Mouse (Mus musculus): Measurements from ENCODE around the gene Slc39a11.
A peak's percentile ranks its signal among the peaks of the same experiment; 100 is the strongest.
"Not testable (repeated sequence)": the region's sequence is repeated elsewhere in the genome, so short reads cannot be mapped to it uniquely, and the experiment has no call there.

Slc39a11 gene

GRCm38 (mm10) chr11:113667704-113668103 lies 17.8 kb upstream of the Slc39a11 start:
- no peak for DNase-seq (ENCODE audit: low read depth)

GRCm38 (mm10) chr11:113667122-113667521 lies 17.2 kb upstream of the Slc39a11 start:
- no peak for DNase-seq (ENCODE audit: low read depth)

- peak; percentile 51 for DNase-seq (ENCODE audit: low read depth)
Observed at GRCm38 (mm10) chr11:113666648-113667047, 16.8 kb upstream of the Slc39a11 start.

GRCm38 (mm10) chr11:113666205-113666604 lies 16.3 kb upstream of the Slc39a11 start:
- no peak for DNase-seq (ENCODE audit: low read depth)

- no peak for DNase-seq (ENCODE audit: low read depth)
Observed at GRCm38 (mm10) chr11:113664279-113664678, 14.4 kb upstream of the Slc39a11 start.

GRCm38 (mm10) chr11:113661835-113662351 lies 12.0 kb upstream of the Slc39a11 start:
- DNase-seq (ENCODE audit: low read depth) = no peak

- DNase-seq (ENCODE audit: low read depth) = no peak
Observed at GRCm38 (mm10) chr11:113660940-113661339, 11.1 kb upstream of the Slc39a11 start.

- not testable (repeated sequence) for DNase-seq (ENCODE audit: low read depth)
Observed at GRCm38 (mm10) chr11:113660213-113660612, 10.3 kb upstream of the Slc39a11 start.

GRCm38 (mm10) chr11:113658763-113659162 lies 8.9 kb upstream of the Slc39a11 start:
- no peak for DNase-seq (ENCODE audit: low read depth)

- no peak for DNase-seq (ENCODE audit: low read depth)
Observed at GRCm38 (mm10) chr11:113658319-113658718, 8.4 kb upstream of the Slc39a11 start.

- no peak for DNase-seq (ENCODE audit: low read depth)
Observed at GRCm38 (mm10) chr11:113657221-113657620, 7.3 kb upstream of the Slc39a11 start.

GRCm38 (mm10) chr11:113656511-113656932 lies 6.6 kb upstream of the Slc39a11 start:
- DNase-seq (ENCODE audit: low read depth) = no peak

- DNase-seq (ENCODE audit: low read depth) = no peak
Observed at GRCm38 (mm10) chr11:113654561-113655270, 4.8 kb upstream of the Slc39a11 start.

GRCm38 (mm10) chr11:113654105-113654504 lies 4.2 kb upstream of the Slc39a11 start:
- no peak for DNase-seq (ENCODE audit: low read depth)

GRCm38 (mm10) chr11:113652516-113652915 lies 2.6 kb upstream of the Slc39a11 start:
- no peak for DNase-seq (ENCODE audit: low read depth)

GRCm38 (mm10) chr11:113651907-113652273 lies 2.0 kb upstream of the Slc39a11 start:
- DNase-seq (ENCODE audit: low read depth) = peak; percentile 37

GRCm38 (mm10) chr11:113651206-113651906 lies 1.5 kb upstream of the Slc39a11 start:
- DNase-seq (ENCODE audit: low read depth) = no peak

GRCm38 (mm10) chr11:113648690-113649352 lies 1.1 kb downstream of the Slc39a11 start, which contains the start of gene Cog1:
Gene Cog1, plus strand, starts transcription at chr11:113649169.
- no peak for DNase-seq (ENCODE audit: low read depth)

- peak; percentile 93 for DNase-seq (ENCODE audit: low read depth)
Observed at GRCm38 (mm10) chr11:113648152-113648551, 1.7 kb downstream of the Slc39a11 start.

GRCm38 (mm10) chr11:113645181-113645580 lies 4.7 kb downstream of the Slc39a11 start:
- DNase-seq (ENCODE audit: low read depth) = no peak

- no peak for DNase-seq (ENCODE audit: low read depth)
Observed at GRCm38 (mm10) chr11:113638680-113639079, 11.2 kb downstream of the Slc39a11 start.

- no peak for DNase-seq (ENCODE audit: low read depth)
Observed at GRCm38 (mm10) chr11:113634699-113635121, 15.2 kb downstream of the Slc39a11 start.

GRCm38 (mm10) chr11:113633398-113633797 lies 16.5 kb downstream of the Slc39a11 start:
- no peak for DNase-seq (ENCODE audit: low read depth)

Measured in naive thymus-derived CD4-positive, alpha-beta T cell, adult 2 months (primary cell).